Mouse (Mus musculus) heart, postnatal 25 days (tissue): ENCODE measurements around the gene Brk1. TPM values are rescaled to one million over a fixed set of nuclear protein-coding genes. Genes with fewer than 3 reads are reported as not detected.

ENCODE experiments used
- DNase-seq: peaks from one replicate; pipeline ENCODE4 v3.0.0; 2022; ENCODE audit warnings: low spot score
- intact Hi-C: fragments of 180-260 bp; cut with DNase I; formaldehyde crosslinking; loops from one replicate; pipeline ENCODE4 v1.15.1; 2025
- total RNA-seq, 2 experiments: library from RNA; stranded (reverse); gene quantifications; 2 replicates each; pipeline ENCODE4 v1.2.3; 2021

The Brk1 gene
- total RNA-seq = 10 to 100 TPM; 70.0 to 70.9 TPM

DNA sequence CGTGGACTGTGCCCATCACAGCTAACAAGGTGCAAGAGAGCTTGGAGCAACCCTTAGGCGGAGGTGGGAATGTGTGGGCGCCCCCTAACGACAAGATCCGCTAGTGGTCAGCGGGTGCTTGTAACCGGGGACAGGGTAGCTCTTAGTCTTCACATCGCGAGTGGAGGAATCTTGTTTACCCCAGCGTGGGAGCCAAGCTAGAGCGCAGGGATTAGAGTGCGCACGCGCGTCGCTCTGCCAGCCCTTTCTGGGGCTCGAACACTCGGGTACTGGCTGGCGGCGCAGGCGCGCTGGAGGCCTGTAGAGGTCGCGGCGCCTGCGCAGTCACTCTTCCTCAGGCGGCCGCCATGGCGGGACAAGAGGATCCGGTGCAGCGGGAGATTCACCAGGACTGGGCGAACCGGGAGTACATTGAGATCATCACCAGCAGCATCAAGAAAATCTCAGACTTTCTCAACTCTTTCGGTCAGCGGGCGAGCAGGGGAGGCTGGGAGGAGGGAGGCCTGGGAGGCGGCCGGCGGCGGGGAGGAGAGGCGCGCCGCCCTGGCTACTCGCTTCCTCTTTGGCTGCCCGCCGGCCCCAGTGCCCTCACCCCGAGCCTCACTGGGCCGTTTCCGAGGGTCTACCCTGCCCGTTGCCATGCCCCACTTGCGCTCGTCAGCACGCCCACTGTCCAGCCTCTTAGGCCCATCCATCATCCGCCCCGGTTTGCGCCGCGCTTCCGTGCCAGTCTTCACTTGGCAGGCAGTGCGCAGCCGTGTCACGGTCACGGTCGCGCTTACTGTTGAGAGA is at the start of gene Brk1:
TSS of gene Brk1 (plus strand) at position 341 of the 792 bp plus-strand sequence.
- intact Hi-C loops = loop anchor here (2.0 to 5.0 kb wide), 2 partner anchors 20 to 72 kb away; partner anchors contain the start of genes Emc3 and Fancd2
- peak; percentile 77 for DNase-seq

DNA sequence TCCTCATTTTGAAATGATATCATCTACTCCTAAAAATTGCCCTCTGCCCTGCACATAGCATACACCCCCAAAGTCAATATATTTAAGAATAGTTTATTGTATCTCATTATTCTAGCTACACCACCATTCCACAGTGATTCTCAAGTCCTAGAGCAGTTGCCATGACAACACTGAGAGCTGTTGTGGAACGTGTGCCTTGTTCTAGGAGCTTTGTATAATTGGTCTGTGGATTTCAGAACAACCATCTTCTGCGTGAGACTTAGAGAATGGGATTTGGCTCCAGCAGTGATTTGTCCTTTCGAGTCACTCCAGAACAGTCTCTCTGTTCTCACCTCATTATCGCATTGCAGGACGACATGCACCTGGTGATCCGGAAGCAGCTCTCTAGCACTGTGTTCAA is 44.8 kb upstream of the Brk1 start:
- no peak for DNase-seq
- intact Hi-C loops = no loop called here

- intact Hi-C loops = no loop called here
- no peak for DNase-seq
Observed at GRCm38 (mm10) chr6:113564557-113564956, 40.0 kb upstream of the Brk1 start.

DNA sequence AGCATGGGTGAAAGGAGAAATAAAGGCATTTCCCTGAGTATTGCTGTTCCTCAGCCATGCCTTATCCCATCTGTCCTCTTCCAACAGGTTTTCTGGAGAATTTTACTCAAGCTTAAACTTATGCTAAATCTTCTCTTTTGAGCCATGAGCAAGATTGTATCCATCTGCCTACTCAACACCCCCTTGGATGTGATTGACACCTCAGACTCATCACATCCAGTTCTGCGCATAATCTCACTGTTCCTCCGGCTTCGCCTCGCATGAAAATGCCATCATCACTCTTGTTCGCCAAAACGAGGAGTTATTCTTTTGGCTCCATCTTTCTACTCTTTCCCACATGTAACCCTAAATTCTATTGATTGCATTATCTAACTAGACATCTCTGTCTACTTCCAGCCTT is 28.5 kb upstream of the Brk1 start:
- intact Hi-C loops = no loop called here
- DNase-seq = no peak

DNA sequence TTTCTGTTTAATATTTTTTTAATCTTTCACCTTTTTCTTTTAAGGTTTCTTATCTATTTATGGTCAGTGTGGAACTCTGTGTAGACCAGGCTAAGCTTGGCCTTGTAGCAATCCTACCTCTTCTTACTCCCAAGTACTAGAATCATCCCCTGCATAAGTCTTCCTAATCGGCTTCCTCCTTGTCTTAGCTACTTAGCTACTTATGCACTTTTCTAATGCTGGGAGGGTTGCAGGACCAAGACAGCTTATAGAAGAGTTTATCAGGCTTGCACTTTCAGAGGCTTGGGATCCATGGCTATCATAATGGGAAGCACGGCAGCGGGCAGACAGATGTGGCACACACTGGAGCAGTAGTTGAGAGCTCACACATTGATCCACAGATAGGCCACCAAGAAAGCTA is 25.3 kb upstream of the Brk1 start:
- intact Hi-C loops = no loop called here

DNA sequence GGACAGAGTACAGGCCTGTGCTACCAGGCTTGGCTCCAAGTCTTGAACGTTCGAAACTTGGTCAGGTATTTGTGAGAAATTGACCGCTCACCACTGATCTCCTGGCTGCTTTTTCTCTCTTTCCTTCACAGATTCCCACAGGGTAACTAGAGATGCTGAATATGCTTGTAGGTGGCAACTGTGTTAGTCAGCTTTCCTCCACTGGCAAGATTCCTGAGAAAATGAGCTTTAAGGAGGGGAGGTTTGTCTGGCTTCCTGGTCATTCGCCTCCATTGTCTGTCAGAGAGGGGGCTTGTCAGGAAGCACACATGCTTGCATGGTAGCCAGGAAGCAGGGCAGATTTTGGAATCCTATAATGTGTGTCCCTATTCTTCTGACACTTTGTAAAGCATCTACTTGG is 21.5 kb upstream of the Brk1 start:
- intact Hi-C loops = no loop called here
- DNase-seq = no peak

More for the DNA sequence above, 25.3 kb upstream of the Brk1 start:
- no peak for DNase-seq

DNA sequence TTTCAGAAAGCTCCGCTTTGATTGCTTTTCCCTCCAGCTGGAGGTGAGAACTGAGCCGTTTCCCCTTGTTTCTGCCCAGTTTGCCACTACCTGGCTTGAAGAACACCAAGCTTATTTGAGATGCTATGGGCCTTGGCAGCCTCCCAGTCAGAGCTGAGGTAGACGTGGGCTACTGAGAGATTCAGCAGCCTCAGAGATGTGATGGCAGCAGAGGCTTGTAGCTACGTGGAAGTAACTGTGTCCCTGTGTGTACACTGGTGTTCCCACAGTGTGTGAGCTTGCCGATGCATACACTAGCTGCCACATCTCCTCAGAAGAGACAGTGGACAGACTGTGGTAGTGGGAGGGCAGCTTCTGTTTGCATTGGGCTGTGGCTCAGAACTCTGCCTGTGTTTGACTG is 19.5 kb upstream of the Brk1 start:
- intact Hi-C loops = no loop called here
- no peak for DNase-seq

GRCm38 (mm10) chr6:113586466-113587183 is 17.9 kb upstream of the Brk1 start:
- no peak for DNase-seq
- intact Hi-C loops = no loop called here

DNA sequence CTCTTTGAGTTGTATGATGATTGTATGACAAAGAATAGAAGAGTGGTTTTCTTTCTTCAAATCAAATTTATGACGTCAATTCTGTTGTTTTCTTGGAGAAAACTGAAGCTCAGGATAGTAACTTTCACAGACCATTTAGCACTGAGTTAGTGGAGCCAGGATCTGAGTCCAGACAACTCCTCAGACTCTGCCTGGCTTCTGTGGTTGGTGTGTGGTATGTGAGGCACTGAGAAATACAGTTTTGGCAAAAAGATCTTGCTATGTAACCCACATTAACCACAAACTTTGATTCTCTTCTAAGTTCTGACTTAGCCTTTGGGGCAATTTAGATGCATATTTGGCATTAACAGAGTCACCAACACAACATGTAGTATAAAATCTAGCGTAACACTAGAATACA is 11.9 kb upstream of the Brk1 start:
- intact Hi-C loops = no loop called here

GRCm38 (mm10) chr6:113597945-113598344 is 6.6 kb upstream of the Brk1 start:
- intact Hi-C loops = no loop called here
- no peak for DNase-seq

More for the DNA sequence above, 11.9 kb upstream of the Brk1 start:
- DNase-seq = no peak

DNA sequence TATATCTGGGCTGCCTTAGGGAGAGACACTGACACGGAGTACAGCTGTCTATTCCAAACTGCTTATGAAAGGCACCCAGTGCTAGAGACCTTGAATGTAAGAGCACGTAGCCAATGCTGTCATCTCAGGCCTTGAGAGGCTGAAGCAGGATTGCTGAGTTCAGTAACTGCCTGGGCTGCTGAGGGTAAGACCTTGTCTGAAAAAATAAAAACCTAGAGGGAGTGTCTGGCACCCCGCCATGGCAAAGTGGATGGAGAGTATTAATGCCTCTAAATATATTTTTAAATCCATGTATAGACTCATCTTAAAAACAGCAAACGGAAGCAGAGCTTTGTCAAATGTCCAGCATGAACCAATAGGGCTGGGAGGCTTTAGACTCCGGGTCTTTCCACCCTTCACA is 4.7 kb upstream of the Brk1 start:
- intact Hi-C loops = no loop called here
- no peak for DNase-seq

DNA sequence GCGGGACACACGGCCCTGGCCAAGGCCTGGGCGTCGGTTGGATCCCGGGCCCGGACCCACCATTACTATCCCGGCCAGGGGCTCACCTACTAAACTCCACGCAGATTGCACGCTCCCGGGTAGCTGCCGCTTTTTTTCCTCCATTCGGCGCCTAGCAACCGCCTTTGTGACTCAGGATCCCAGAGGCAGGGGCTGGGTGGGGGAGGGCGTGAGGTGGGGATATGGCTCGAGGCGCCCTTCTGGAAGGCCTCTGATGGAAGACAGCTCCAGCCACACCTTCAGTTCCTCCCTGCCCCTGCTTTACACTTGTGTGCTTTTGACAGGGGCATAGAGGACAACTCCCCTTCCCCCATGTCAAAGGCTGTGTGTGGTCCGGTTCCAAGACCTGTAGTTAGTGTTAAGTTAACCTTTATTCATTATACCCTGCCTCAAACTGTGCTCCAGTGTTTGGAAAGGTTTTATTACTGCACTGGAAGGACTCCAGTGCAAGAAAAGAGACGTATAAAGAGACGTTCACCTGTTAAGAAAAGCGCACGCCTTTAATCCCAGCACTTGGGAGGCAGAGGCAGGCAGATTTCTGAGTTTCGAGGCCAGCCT is 3.9 kb upstream of the Brk1 start, which contains the start of gene Fancd2os:
TSS of gene Fancd2os (minus strand) at position 173 of the 597 bp plus-strand sequence.
- intact Hi-C loops = no loop called here
- no peak for DNase-seq

GRCm38 (mm10) chr6:113602821-113603220 is 1.8 kb upstream of the Brk1 start:
- DNase-seq = no peak
- intact Hi-C loops = no loop called here

GRCm38 (mm10) chr6:113603993-113604392 is 579 bp upstream of the Brk1 start:
- no peak for DNase-seq
- intact Hi-C loops = loop anchor here (2.0 kb wide), 1 partner anchor 21 kb away; no protein-coding TSS in a partner anchor

- intact Hi-C loops = loop anchor here (2.0 to 5.0 kb wide), 2 partner anchors 20 to 73 kb away; partner anchors contain the start of genes Emc3 and Fancd2
- no peak for DNase-seq
Observed at GRCm38 (mm10) chr6:113605224-113605545, 613 bp downstream of the Brk1 start.

- intact Hi-C loops = loop anchor here (5.0 kb wide), 1 partner anchor 77 kb away; the partner anchor contains the start of genes Emc3 and Fancd2
Observed at GRCm38 (mm10) chr6:113608871-113609270, 4.3 kb downstream of the Brk1 start.

DNA sequence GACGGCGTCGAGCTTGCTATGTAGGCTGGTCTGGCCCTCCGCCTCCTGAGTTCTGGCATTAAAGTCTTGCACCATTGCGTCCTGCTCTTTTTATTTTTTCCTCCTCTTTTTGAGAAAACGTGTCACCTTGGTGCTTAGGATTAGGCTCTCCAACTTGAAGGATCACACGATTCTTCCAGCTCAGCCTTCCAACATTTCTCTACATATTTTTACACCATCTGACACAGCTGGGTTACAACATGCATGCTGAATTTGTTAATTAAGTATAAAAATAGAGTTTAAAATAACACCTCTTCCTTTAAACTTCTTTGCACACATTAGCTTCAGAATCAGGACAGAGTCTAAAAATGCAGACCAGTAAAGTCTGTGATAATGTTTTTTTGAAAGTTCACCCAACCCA is 4.7 kb downstream of the Brk1 start:
- intact Hi-C loops = loop anchor here (5.0 kb wide), 1 partner anchor 77 kb away; the partner anchor contains the start of genes Emc3 and Fancd2
- no peak for DNase-seq

More at GRCm38 (mm10) chr6:113608871-113609270, 4.3 kb downstream of the Brk1 start:
- DNase-seq = no peak

DNA sequence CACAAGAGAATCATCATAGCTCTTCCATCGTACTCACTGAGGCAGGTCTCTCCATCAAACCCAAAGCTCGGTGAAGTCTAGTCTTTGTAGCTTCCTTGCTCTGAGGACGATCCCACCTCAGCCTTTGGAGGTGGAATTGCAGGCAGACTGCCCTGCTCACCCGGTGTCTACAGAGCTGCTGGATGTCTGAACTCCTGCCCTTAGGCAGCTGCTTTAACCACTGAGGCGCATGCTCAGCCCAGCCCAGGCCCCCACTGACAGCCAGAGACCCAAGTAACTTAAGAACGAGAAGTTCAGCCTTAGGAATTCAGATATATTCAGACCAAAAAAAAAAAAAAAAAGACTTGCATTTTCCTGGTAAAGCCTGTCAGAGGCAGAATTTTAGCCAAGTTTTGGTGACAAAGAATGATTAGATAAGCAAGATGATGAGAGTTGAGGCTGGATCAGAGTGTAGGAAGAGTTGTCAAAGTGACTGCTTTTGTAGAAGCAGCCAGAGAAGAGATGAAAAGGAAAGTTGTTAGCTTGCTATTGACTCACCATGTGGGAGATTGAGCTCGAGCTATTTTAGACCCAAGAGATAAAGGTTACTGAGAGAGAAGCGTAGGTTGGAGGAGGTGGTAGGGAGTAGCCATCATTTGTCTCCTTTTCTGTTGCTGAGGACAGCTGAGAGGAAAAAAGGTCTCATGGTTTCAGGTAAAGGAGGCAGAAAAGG is 7.8 kb downstream of the Brk1 start:
- no peak for DNase-seq

GRCm38 (mm10) chr6:113614152-113614551 is 9.6 kb downstream of the Brk1 start:
- no peak for DNase-seq
- intact Hi-C loops = no loop called here

More for the DNA sequence above, 7.8 kb downstream of the Brk1 start:
- intact Hi-C loops = no loop called here

- no peak for DNase-seq
- intact Hi-C loops = no loop called here
Observed at GRCm38 (mm10) chr6:113614997-113615396, 10.4 kb downstream of the Brk1 start.
